Mouse (Mus musculus) embryonic facial prominence, embryonic 12.5 days (tissue): Measurements from ENCODE around the gene Erich2. TPM values are rescaled to one million over a fixed set of nuclear protein-coding genes. Genes with fewer than 3 reads are reported as not detected.

Experiments
- ATAC-seq: fragments of 200-750 bp; cut with Nextera tagmentation; 2 replicates; pipeline ENCODE4 v1.8.0; 2017; ENCODE audit not compliant: insufficient number of reproducible peaks, insufficient read depth, low FRiP score, low TSS enrichment
- H3K27ac ChIP-seq: fragments of 300-500 bp; sonication (generic); 2 replicates; pipeline ENCODE4 v1.5.1; 2016; ENCODE audit warnings: mild to moderate bottlenecking
- H3K27me3 ChIP-seq: fragments of 300-500 bp; sonication (generic); 2 replicates; pipeline ENCODE4 v1.6.1; 2016; ENCODE audit warnings: mild to moderate bottlenecking, moderate library complexity
- H3K36me3 ChIP-seq: fragments of 300-500 bp; sonication (generic); 2 replicates; pipeline ENCODE4 v1.6.1; 2016; ENCODE audit warnings: mild to moderate bottlenecking
- H3K4me1 ChIP-seq: fragments of 300-500 bp; sonication (generic); 2 replicates; pipeline ENCODE4 v1.6.1; 2016
- H3K4me2 ChIP-seq: fragments of 300-500 bp; sonication (generic); replicated peaks from 2 replicates; pipeline ENCODE4 v1.6.1; 2016; ENCODE audit warnings: mild to moderate bottlenecking, moderate library complexity
- H3K4me3 ChIP-seq: fragments of 300-500 bp; sonication (generic); 2 replicates; pipeline ENCODE4 v1.5.1; 2016; ENCODE audit warnings: mild to moderate bottlenecking
- H3K9ac ChIP-seq: fragments of 300-500 bp; sonication (generic); 2 replicates; pipeline ENCODE4 v1.6.1; 2016; ENCODE audit warnings: mild to moderate bottlenecking, moderate library complexity
- H3K9me3 ChIP-seq: fragments of 300-500 bp; sonication (generic); 2 replicates; pipeline ENCODE4 v1.6.1; 2016; ENCODE audit warnings: mild to moderate bottlenecking, moderate library complexity
- WGBS: fragments of 180-500 bp; shearing (Covaris S2); methylation state at CpG from one replicate; pipeline ENCODE4 v1.1.7; 2016; 5-methylcytosine and 5-hydroxymethylcytosine counted together
- polyA plus RNA-seq: library from polyadenylated mRNA; unstranded; fragments of >200 nt; fragmentation: Nextera tagmentation; extraction: Ambion mirVana; gene quantifications from 2 replicates; pipeline ENCODE4 v1.2.1, GENCODE M21; 2016

Erich2 gene
- polyA plus RNA-seq, 1 experiment from 2014 or later: 2.4 TPM

DNA sequence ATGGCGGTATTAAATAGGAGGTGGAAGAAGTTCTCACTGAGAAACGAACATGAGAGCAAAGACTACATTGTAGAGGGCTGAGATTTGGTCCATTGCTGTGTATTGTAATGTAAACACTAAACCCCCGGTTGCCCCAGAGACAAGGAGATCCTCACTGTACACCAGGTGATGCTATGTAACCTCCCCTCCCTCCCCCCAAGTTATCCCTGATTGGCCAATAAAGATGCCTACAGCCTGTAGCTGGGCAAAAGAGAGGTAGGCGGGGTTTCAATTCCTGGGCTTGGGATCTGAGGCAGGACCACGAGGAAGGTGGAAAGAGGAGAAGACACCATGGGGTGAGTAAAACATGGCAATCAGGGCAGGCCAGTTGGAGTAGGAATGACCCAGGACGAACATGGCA, 42.1 kb downstream of the Erich2 start:
- ATAC-seq: no peak

DNA sequence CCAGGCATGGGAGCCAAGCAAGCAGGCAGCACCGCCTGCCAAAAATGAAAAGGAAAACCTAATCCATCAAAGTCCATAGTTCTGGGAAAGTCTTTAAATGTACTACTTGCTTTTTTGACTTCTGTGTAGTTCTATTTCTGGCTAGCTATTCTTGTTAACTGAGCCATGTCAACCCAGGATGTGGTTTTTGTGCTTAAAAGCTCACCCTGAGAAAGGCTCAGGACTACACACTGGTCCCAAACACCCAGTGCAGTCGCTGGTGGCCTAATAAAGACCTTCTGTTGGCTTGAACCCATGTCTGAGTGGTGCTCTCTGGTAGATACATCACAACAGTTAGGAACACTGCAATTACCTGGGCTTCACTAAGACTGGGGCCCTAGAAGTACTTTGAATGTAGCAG, 42.8 kb downstream of the Erich2 start:
- Histone ChIP-seq H3K4me2 (no peak overlapping the region), H3K27me3 (no peaks in the 10 kb centered on the region), H3K4me1 (peaks cover 3% of the 10 kb centered on the region; the same call in 1 of the 2 replicates), H3K4me3 (no peak overlapping the region), H3K9me3 (no peaks in the 10 kb centered on the region), H3K9ac (no peak overlapping the region), H3K27ac (no peak overlapping the region), H3K36me3 (no peaks in the 10 kb centered on the region)
- 84% methylated on average over 2 of the region's 2 CpGs for WGBS
- no peak for ATAC-seq

More for the DNA sequence above, 42.1 kb downstream of the Erich2 start:
- 64% methylated on average over 6 of the region's 6 CpGs for WGBS
- Histone ChIP-seq H3K4me3 (no peak overlapping the region), H3K27ac (no peak overlapping the region), H3K9ac (no peak overlapping the region), H3K4me1 (peaks cover 3% of the 10 kb centered on the region; the same call in 1 of the 2 replicates), H3K9me3 (no peaks in the 10 kb centered on the region), H3K4me2 (no peak overlapping the region), H3K27me3 (no peaks in the 10 kb centered on the region), H3K36me3 (no peaks in the 10 kb centered on the region)

DNA sequence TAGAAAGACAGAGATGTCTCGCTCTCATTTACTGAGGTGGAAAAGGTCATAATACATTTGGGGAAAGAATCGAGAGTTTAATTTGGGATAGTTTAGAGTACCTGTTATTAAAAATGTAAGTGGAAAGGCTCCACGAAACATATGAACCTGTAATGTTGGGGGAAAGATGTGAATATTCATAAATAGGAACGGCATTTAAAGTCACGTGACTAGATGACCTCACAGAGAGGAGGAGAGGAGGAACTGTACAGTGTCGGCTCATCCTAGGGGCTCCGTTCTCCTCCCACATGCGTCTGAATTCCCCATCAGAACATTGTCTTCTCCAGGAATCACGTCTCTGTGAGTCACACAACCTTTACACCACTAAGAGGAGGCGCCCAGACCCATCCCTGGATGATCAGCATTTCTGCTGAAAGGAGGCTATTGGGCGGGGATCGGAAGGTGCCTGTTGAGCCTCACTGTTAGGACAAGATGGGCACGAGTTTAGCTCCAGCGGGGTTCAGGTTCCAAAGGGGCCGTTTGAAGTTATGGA, 43.5 kb downstream of the Erich2 start:
- WGBS: 79% methylated on average over 15 of the region's 15 CpGs
- Histone ChIP-seq H3K27me3 (peaks cover 2% of the 10 kb centered on the region; the same call in 1 of the 2 replicates), H3K27ac (no peak overlapping the region), H3K9ac (no peak overlapping the region), H3K36me3 (no peaks in the 10 kb centered on the region), H3K4me1 (peaks cover 3% of the 10 kb centered on the region; the same call in 1 of the 2 replicates), H3K9me3 (no peaks in the 10 kb centered on the region), H3K4me2 (no peak overlapping the region), H3K4me3 (no peak overlapping the region)
- ATAC-seq: no peak

DNA sequence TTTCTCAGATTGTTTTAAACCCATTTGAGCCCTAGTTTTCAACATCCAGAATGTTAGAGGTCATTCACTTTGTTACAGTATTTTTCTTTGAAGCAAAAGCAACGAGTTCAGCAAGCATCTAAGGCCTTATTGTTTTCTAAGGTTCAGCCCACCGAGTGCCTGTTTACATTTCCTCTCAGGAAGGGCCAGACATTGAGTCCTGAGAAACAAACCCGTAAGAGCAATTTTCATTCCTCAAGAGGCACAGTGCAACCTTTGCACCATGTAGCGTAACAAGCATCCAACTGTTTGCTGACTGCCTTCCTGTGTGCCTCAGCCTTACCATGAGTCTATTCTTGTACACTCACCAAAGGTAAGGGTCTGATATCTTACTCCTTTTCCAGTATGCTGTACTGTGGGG, 44.2 kb downstream of the Erich2 start, which contains the start of gene Gad1:
Gad1 (plus strand) TSS at position 301 of the 400 bp plus-strand sequence.
- ATAC-seq: no peak

DNA sequence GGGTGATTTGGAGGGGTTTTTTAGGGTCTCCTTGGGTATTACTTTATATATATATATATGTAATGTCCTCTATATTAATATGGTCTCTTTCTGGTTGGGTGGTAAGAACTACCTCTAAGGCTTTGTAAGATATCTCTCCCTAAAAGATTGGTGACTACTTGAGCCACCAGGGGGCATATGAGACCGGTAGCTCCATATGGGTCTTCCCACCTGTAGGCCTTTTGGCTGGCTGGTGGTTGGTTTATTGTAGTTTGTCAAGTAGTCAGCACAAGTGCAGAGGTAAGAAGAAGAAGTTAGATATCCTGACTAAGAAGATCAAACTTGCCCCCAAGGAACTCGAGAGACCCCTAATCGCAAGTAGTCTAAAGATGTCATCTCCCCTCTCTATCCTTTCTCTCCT, 45.2 kb downstream of the Erich2 start:
- H3K27me3 ChIP-seq: peaks cover 8% of the 10 kb centered on the region
- peaks cover 3% of the 10 kb centered on the region; the same call in 1 of the 2 replicates for H3K4me1 ChIP-seq
- H3K9ac ChIP-seq: no peak overlapping the region
- H3K4me3 ChIP-seq: no peak overlapping the region
- ATAC-seq: no peak
- H3K36me3 ChIP-seq: no peaks in the 10 kb centered on the region
- no peak overlapping the region for H3K4me2 ChIP-seq
- no peaks in the 10 kb centered on the region for H3K9me3 ChIP-seq
- WGBS: 83% methylated on average over 3 of the region's 3 CpGs
- no peak overlapping the region for H3K27ac ChIP-seq

More for the DNA sequence above, 44.2 kb downstream of the Erich2 start, which contains the start of gene Gad1:
- Histone ChIP-seq H3K27ac (no peak within 1 kb of the TSS), H3K27me3 (peaks cover 2% of the 10 kb centered on the region; the same call in 1 of the 2 replicates), H3K4me3 (no peak within 1 kb of the TSS), H3K9ac (no peak within 1 kb of the TSS), H3K4me1 (peaks cover 3% of the 10 kb centered on the region; the same call in 1 of the 2 replicates), H3K36me3 (no peaks in the 10 kb centered on the region), H3K9me3 (no peaks in the 10 kb centered on the region), H3K4me2 (no peak within 1 kb of the TSS)
- 17% methylated on average over 4 of the region's 4 CpGs for WGBS

DNA sequence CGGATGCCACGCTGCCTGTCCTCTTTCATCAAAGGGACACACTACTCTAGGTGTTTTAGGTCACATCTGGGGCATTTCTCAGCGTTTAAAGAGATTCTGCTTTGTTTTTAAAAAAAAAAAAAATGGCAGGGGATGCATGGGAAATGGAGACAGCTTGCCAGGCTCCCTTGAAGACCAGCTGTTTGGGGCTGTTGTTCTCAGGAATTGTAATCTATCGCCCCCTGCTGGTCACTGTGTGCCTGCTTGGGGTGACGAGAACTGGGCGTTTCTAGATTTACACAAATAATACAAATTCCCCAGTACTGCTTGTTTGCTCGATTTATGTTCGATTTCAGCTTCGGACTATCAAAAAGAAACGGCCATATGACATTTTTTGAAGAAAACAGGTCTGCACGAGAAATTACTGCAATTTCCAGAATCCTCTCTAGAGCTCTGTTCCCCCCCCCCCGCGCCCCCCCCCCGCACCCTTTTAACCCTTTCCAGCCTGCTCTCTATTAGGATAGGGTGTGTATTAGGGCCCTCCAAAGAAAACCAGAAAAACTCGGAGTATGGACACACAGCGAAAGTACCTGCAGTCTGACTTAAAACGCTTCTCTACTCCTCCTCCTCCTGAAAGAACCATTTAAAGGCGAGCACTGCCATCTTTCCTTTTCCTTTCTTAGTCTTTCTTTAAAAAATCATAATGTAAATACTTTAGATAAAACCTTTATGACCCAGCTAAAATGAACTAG, 49.7 kb downstream of the Erich2 start:
- no peak for ATAC-seq
- Histone ChIP-seq H3K9ac (no peak overlapping the region), H3K4me1 (peaks cover 20% of the 10 kb centered on the region), H3K36me3 (no peaks in the 10 kb centered on the region), H3K4me3 (no peak overlapping the region), H3K9me3 (no peaks in the 10 kb centered on the region), H3K27me3 (peaks cover 51% of the 10 kb centered on the region), H3K27ac (no peak overlapping the region), H3K4me2 (no peak overlapping the region)
- 7% methylated on average over 15 of the region's 18 CpGs for WGBS

DNA sequence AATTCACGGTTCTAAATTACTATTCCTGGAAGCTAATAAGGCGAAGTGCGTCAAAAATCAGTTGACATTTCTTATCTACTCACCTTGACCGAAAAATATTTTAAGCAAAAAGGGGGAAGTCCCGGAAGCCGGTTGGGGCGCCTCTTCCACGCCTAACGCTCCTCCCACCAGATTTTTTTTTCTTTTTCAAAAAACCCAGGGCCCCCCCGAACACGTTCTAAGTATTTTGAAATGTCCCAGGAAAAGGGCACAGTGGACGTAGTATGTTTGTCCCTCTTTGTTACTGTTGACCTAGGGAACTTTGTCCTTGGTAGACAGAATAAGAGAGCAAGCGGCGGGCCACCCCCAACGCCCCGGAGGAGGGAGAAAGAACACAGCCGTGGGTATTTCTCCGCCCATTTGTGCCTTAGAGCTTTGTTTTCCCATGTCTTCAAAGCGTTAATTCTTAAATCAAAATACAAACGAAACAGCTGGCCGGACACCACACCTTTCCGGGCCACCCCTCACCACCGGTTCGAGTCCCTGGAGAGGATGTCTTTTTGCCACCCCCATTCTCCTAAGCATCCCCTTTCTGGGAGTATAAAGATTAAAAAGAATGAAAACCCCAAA, 50.3 kb downstream of the Erich2 start:
- H3K9me3 ChIP-seq: no peaks in the 10 kb centered on the region
- H3K4me3 ChIP-seq: no peak overlapping the region
- WGBS: 12% methylated on average over 24 of the region's 24 CpGs
- no peak for ATAC-seq
- H3K27me3 ChIP-seq: peaks cover 58% of the 10 kb centered on the region
- peaks cover 26% of the 10 kb centered on the region for H3K4me1 ChIP-seq
- H3K4me2 ChIP-seq: no peak overlapping the region
- H3K9ac ChIP-seq: no peak overlapping the region
- no peaks in the 10 kb centered on the region for H3K36me3 ChIP-seq
- H3K27ac ChIP-seq: no peak overlapping the region

DNA sequence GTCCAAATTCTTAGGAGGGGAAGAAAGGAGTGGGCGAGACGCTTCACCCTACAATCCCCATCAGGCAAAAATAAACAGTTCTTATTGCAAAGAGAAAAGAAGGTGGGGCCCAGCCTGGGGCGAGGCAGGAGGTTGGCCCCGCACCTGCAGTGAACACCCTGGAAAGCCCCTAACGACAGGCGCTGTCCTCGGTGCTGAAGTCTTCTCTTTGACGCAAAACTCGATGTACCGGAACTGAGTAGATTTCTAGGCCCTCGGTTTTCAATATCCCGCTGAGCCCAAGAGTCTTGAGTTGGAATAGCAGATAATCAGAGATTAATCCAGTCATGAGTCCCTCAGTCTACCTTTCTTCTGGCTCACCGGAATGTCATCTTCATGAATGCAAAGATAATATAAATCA, 50.9 kb downstream of the Erich2 start:
- 2% methylated on average over 13 of the region's 13 CpGs for WGBS
- Histone ChIP-seq H3K4me1 (peaks cover 29% of the 10 kb centered on the region), H3K4me2 (no peak overlapping the region), H3K36me3 (no peaks in the 10 kb centered on the region), H3K9ac (no peak overlapping the region), H3K9me3 (no peaks in the 10 kb centered on the region), H3K27ac (no peak overlapping the region), H3K4me3 (no peak overlapping the region), H3K27me3 (peaks cover 64% of the 10 kb centered on the region)
- ATAC-seq: no peak

DNA sequence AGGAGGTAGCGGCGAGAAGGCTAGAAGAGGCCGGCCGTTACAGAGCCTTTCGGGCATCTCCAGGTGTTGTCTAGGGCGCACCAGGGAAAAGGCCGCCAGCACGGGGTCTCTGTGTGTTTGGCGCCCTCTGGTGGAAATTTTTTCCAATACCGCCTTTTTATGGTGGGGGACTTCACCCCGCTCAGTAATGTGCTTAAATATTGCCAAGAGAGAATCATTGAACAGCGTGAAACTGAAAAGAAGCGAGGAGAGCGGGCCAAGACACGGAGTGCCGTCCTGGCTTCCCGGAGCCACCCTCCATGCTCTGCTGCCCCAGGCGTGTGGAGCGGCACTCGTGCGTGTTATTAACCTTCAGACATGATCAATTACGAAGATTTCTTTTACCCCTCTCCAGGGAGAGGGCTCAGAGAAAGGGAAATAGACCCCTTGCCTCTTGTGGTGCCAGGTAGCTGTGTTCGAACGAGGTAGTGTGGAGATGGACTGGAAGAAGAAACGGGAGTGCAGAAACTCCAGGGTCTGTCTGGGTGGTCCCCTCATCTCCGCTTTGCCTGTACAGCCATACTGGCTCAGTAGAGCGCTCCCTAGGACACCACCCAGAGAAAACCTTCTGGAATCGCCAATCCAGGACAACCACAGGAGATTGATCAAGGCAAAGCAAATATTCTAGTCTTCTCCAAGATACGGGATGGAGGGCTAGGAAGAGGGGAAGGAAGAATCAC, 52.6 kb downstream of the Erich2 start:
- H3K27ac ChIP-seq: no peak overlapping the region
- ATAC-seq: no peak
- WGBS: under 1% methylated on average over 29 of the region's 29 CpGs
- peak overlapping the region; percentile 27 for H3K4me2 ChIP-seq
- H3K4me1 ChIP-seq: peaks cover 34% of the 10 kb centered on the region
- no peaks in the 10 kb centered on the region for H3K9me3 ChIP-seq
- no peak overlapping the region for H3K9ac ChIP-seq
- H3K36me3 ChIP-seq: no peaks in the 10 kb centered on the region
- H3K4me3 ChIP-seq: peak overlapping the region; percentile 28; the same call in 1 of the 2 replicates
- peaks cover 81% of the 10 kb centered on the region for H3K27me3 ChIP-seq

DNA sequence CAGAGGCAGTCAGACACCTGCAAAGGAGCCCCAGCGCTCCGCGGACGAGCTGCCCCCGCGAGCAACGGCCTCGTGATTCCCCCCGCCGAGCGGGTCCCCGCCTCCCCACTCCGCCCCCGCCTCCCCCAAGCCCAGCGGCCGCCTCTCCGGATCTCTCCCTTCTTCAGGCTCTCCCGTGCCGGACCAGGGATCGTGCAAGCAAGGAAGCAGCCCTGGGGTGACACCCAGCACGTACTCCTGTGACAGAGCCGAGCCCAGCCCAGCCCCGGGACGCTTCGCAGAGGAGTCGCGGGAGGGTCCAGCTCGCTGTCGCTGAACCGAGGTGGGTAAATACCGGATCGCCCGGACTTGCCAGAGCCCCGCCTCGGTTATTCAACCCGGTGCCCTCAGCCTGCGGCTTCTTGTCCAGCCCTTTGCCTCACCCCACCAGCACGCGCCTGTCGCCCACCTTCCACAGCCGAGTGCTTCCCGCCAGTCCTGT, 53.4 kb downstream of the Erich2 start:
- Histone ChIP-seq H3K4me3 (peak overlapping the region; percentile 28), H3K36me3 (no peaks in the 10 kb centered on the region), H3K9ac (0 out of 2 replicates have a peak overlapping the region, but pooled peaks have one; percentile 7), H3K27me3 (peaks cover 87% of the 10 kb centered on the region), H3K9me3 (no peaks in the 10 kb centered on the region), H3K4me2 (peak overlapping the region; percentile 44), H3K4me1 (peaks cover 41% of the 10 kb centered on the region), H3K27ac (no peak overlapping the region)
- ATAC-seq: no peak
- 0% methylated on average over 41 of the region's 42 CpGs for WGBS

DNA sequence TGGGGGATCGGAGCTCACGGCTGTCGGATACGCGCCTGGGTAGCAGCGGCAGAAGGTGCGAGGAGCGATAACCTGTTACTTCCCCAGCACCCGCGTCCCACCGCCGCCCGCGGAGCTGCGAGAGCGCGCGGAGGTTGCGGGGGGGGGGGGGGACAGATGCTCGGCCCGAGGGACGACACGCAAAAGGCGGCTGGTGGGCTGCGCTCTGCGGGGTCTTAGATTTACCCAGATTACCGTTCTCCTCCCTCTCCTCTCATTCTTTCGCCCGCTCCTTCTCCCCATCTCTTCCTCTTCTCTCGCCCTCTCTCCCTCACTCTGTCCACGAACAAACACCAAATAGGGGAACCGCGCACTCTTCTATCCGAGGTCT, 54.0 kb downstream of the Erich2 start:
- ATAC-seq: no peak
- Histone ChIP-seq H3K36me3 (no peaks in the 10 kb centered on the region), H3K4me3 (peak overlapping the region; percentile 28), H3K9me3 (no peaks in the 10 kb centered on the region), H3K4me1 (peaks cover 46% of the 10 kb centered on the region), H3K4me2 (peak overlapping the region; percentile 44), H3K27me3 (peaks cover 92% of the 10 kb centered on the region), H3K9ac (peak overlapping the region; percentile 7; the same call in 1 of the 2 replicates), H3K27ac (no peak overlapping the region)
- WGBS: under 1% methylated on average over 31 of the region's 34 CpGs
